Mouse (Mus musculus) heart, postnatal 0 days (tissue): ENCODE results near the gene Stx8. TPM values are rescaled to one million over a fixed set of nuclear protein-coding genes. Genes with fewer than 3 reads are reported as not detected.

ENCODE experiments used
- ATAC-seq: fragments of 200-750 bp; cut with Nextera tagmentation; 2 replicates; pipeline ENCODE4 v1.8.0; 2017; ENCODE audit warnings: low read depth, moderate number of reproducible peaks, moderate library complexity; ENCODE audit not compliant: insufficient read depth
- DNase-seq: peaks from one replicate; pipeline ENCODE4 v3.0.0-alpha.2; 2016; ENCODE audit warnings: low spot score
- H3K27ac ChIP-seq: fragments of 300-500 bp; sonication (generic); 2 replicates; pipeline ENCODE4 v1.5.1; 2014; ENCODE audit warnings: low read depth, mild to moderate bottlenecking
- H3K27me3 ChIP-seq: fragments of 300-500 bp; sonication (generic); 2 replicates; pipeline ENCODE4 v1.6.1; 2014; ENCODE audit warnings: low read length, mixed read lengths; ENCODE audit not compliant: control insufficient read depth, insufficient read depth
- H3K36me3 ChIP-seq: fragments of 300-500 bp; sonication (generic); replicated peaks from 2 replicates; pipeline ENCODE4 v1.6.1; 2014; ENCODE audit warnings: low read length, mixed read lengths; ENCODE audit not compliant: control insufficient read depth, insufficient read depth
- H3K4me1 ChIP-seq: fragments of 300-500 bp; sonication (generic); 2 replicates; pipeline ENCODE4 v1.6.1; 2014; ENCODE audit warnings: antibody characterized with exemption; ENCODE audit not compliant: control insufficient read depth, insufficient read depth
- H3K4me2 ChIP-seq: fragments of 300-500 bp; sonication (generic); 2 replicates; pipeline ENCODE4 v1.6.1; 2014; ENCODE audit warnings: low read depth, mild to moderate bottlenecking, low read length, moderate library complexity
- H3K4me3 ChIP-seq: fragments of 300-500 bp; sonication (generic); 2 replicates; pipeline ENCODE4 v1.5.1; 2014; ENCODE audit warnings: low read depth, low read length
- H3K9ac ChIP-seq: fragments of 300-500 bp; sonication (generic); replicated peaks from 2 replicates; pipeline ENCODE4 v1.6.1; 2014; ENCODE audit warnings: low read depth, low read length, mixed read lengths
- H3K9me3 ChIP-seq: fragments of 300-500 bp; sonication (generic); replicated peaks from 2 replicates; pipeline ENCODE4 v1.6.1; 2016; ENCODE audit warnings: low read length; ENCODE audit not compliant: control insufficient read depth
- CTCF ChIP-seq: IDR thresholded peaks from 2 replicates; pipeline ENCODE4 v1.5.1; 2016; ENCODE audit warnings: antibody characterized with exemption, control low read depth, low read depth
- EP300 ChIP-seq: IDR thresholded peaks from 2 replicates; pipeline ENCODE4 v1.6.1; 2016; ENCODE audit warnings: antibody characterized with exemption, low read depth
- WGBS: fragments of 180-500 bp; shearing (Covaris S2); extraction: QIAGEN DNeasy Blood & Tissue Kit; methylation state at CpG from one replicate; pipeline ENCODE4 v1.1.7; 2014; 5-methylcytosine and 5-hydroxymethylcytosine counted together
- polyA plus RNA-seq: library from polyadenylated mRNA; unstranded; fragments of >200 nt; fragmentation: Nextera tagmentation; extraction: Ambion mirVana; gene quantifications from 2 replicates; pipeline ENCODE4 v1.2.1, GENCODE M21; 2015
- total RNA-seq: library from RNA; depleted of rRNA; stranded (reverse); fragments of >200 nt; gene quantifications from 2 replicates; pipeline ENCODE4 v1.2.3, GENCODE M21; 2014; ENCODE audit warnings: low replicate concordance

The Stx8 gene
- total and polyA plus RNA-seq, 2 experiments from 2014 or later: 15.9 to 69.0 TPM

DNA sequence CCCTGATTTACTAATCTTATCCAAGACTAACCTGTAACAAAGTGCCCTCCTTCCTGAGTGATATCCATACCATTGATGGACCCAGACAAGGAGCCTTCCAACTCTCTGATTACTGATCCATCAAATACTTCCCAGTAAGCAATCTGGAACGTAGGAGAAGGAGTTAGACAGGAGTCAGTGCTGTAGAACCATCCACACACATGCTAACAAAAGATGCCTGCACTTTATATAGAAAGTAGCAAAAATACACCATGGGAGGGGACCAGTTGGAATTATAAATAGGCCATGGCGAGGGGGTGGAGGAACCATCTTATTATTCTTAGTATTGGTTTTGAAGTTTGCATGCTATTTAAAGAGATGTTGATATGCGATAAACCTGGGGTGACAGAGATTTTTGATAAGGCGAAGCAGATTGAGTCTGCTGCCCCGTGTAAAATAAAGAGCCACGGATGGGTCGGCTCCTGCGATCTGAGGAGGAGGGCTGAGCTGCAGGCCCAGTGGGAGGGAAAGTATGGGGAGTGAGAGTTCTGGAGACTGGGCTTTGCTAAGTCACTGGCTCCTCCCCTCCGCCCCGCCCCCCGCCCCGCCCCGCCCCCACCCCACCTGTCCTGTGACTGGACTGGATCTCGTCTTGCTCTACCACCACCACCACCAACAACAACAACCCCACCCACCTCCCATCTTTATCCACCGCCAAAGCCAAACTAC, 39.5 kb upstream of the Stx8 start:
- no peak for TF ChIP-seq EP300
- no peak for TF ChIP-seq CTCF
- Histone ChIP-seq H3K4me3 (no peak overlapping the region), H3K4me1 (peaks cover 3% of the 10 kb centered on the region; the same call in 1 of the 2 replicates), H3K27me3 (no peaks in the 10 kb centered on the region), H3K27ac (no peak overlapping the region), H3K9ac (no peak overlapping the region), H3K4me2 (no peak overlapping the region), H3K36me3 (no peaks in the 10 kb centered on the region), H3K9me3 (no peaks in the 10 kb centered on the region)
- 15% methylated on average over 15 of the region's 15 CpGs for WGBS
- ATAC-seq (no peak), DNase-seq (no peak)

GRCm38 (mm10) chr11:67932156-67932555, 33.8 kb upstream of the Stx8 start:
- Histone ChIP-seq H3K9ac (no peak overlapping the region), H3K4me2 (no peak overlapping the region), H3K4me1 (no peaks in the 10 kb centered on the region), H3K9me3 (no peaks in the 10 kb centered on the region), H3K27ac (no peak overlapping the region), H3K4me3 (no peak overlapping the region), H3K36me3 (no peaks in the 10 kb centered on the region), H3K27me3 (no peaks in the 10 kb centered on the region)
- TF ChIP-seq EP300: no peak
- TF ChIP-seq CTCF: no peak
- ATAC-seq (no peak), DNase-seq (no peak)
- WGBS: 79% methylated on average over 3 of the region's 3 CpGs

DNA sequence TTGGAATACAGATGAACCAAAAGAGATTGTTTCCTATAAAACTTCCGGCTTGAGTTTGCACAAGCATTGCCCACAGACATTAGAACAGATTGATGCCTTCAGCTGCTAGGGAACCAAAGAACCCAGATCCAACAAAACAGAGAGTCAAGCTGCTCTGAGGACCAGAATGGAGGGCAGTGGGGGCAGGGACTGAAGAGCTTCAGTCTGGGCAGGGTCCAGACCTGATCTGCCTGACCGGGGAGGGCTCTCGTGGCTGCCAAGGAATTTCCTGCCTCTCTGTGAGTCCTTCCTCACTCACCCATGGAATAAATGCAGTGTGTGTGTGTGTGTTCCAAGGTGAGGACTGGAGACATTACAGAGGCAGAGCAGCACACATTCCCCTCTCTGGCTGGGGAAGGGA, 17.8 kb upstream of the Stx8 start:
- Histone ChIP-seq H3K4me2 (no peak overlapping the region), H3K27ac (no peak overlapping the region), H3K4me3 (no peak overlapping the region), H3K27me3 (no peaks in the 10 kb centered on the region), H3K36me3 (no peaks in the 10 kb centered on the region), H3K9ac (no peak overlapping the region), H3K4me1 (peaks cover 11% of the 10 kb centered on the region; the same call in 1 of the 2 replicates), H3K9me3 (no peaks in the 10 kb centered on the region)
- DNase-seq (no peak), ATAC-seq (no peak)
- TF ChIP-seq EP300 (no peak), CTCF (no peak)
- 27% methylated on average over 3 of the region's 3 CpGs for WGBS

GRCm38 (mm10) chr11:67949475-67949874, 16.5 kb upstream of the Stx8 start:
- no peak for ATAC-seq

GRCm38 (mm10) chr11:67953604-67954003, 12.4 kb upstream of the Stx8 start:
- Histone ChIP-seq H3K27me3 (no peaks in the 10 kb centered on the region), H3K4me2 (no peak overlapping the region), H3K9me3 (no peaks in the 10 kb centered on the region), H3K27ac (no peak overlapping the region), H3K36me3 (no peaks in the 10 kb centered on the region), H3K4me3 (no peak overlapping the region), H3K9ac (no peak overlapping the region), H3K4me1 (0 out of 2 replicates have a peak, but pooled peaks cover 3% of the 10 kb centered on the region)
- WGBS: 85% methylated on average over 5 of the region's 5 CpGs
- DNase-seq (no peak), ATAC-seq (no peak)
- TF ChIP-seq EP300 (no peak), CTCF (no peak)

More at GRCm38 (mm10) chr11:67949475-67949874, 16.5 kb upstream of the Stx8 start:
- DNase-seq: no peak
- WGBS: 65% methylated on average over 9 of the region's 9 CpGs
- H3K9me3 ChIP-seq: no peaks in the 10 kb centered on the region
- H3K36me3 ChIP-seq: no peaks in the 10 kb centered on the region
- no peak overlapping the region for H3K27ac ChIP-seq
- no peak for TF ChIP-seq EP300
- TF ChIP-seq CTCF: no peak
- H3K4me1 ChIP-seq: peaks cover 11% of the 10 kb centered on the region; the same call in 1 of the 2 replicates
- H3K4me3 ChIP-seq: no peak overlapping the region
- no peaks in the 10 kb centered on the region for H3K27me3 ChIP-seq
- H3K4me2 ChIP-seq: no peak overlapping the region
- H3K9ac ChIP-seq: no peak overlapping the region

DNA sequence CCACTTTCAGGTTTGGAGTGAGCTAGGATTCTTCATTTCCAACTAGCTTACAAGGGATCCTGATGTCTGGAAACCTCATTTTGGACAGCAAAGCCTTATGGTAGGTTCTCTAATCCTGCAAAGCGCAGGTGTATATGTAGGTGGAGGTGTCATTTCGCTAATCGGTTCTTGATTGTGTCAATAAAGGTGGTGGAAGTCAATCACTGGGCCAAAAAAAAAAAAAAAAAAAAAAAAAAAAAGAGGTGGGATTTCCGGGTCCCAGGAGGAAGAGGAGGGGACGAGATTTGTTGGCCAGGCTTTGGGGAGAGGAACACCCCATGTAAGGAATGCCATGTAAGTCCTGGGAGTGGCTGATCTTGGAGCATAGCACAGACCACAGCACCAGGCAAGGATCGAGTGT, 11.6 kb upstream of the Stx8 start:
- H3K4me3 ChIP-seq: no peak overlapping the region
- H3K9ac ChIP-seq: no peak overlapping the region
- 85% methylated on average over 6 of the region's 6 CpGs for WGBS
- TF ChIP-seq EP300 (no peak), CTCF (no peak)
- H3K9me3 ChIP-seq: no peaks in the 10 kb centered on the region
- no peak for DNase-seq
- H3K4me2 ChIP-seq: no peak overlapping the region
- ATAC-seq: no peak
- no peaks in the 10 kb centered on the region for H3K27me3 ChIP-seq
- no peak overlapping the region for H3K27ac ChIP-seq
- H3K36me3 ChIP-seq: no peaks in the 10 kb centered on the region
- no peaks in the 10 kb centered on the region for H3K4me1 ChIP-seq
